Comparison of ENCODE assay signal across 10 mouse cellular contexts in the genomic region with DNA sequence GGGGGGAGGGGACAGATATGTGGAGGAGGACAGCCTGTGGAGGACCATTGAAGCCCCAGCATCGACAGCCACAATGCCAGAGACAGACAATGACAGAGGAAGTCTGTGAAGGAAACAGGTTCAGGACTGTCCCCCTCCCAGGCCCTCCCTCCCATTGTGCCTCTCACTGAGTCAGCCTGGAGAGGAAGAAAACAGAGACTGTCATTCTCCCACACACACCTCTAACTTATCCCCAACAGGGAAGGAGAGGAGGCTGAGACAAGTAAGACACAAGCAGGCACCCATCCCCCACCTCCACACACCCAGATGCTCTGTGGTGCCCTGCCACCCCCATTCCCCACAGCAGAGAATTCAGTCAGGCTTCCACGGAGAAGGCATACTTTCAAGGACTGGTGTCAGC.
DNase-seq lines count a peak whose midpoint lies in the region; ATAC-seq and TF ChIP-seq lines count a peak whose summit lies in the region.
"Had no signal": no experiment of that assay in that cellular context is flagged by ENCODE, and none has a peak within 500 bp of the region (broad histone marks: within the 10 kb centered on the region; RNA-seq: fewer than 3 reads in every experiment).

No protein-coding gene starts in this region.

- no peak overlapping the region for H3K9ac ChIP-seq in kidney, embryonic 16.5 days (replicated peaks; ENCODE audit: low read length)
- H3K9ac ChIP-seq: liver, embryonic 14.5 days had no signal

- H3K4me1 ChIP-seq in kidney, embryonic 16.5 days (ENCODE audit: insufficient read depth, low read length): peaks cover 19% of the 10 kb centered on the region

- no peak overlapping the region for H3K4me3 ChIP-seq in layer of hippocampus, adult 2 months
- H3K4me3 ChIP-seq in kidney, embryonic 16.5 days (ENCODE audit: low read length): no peak overlapping the region

- H3K4me2 ChIP-seq in kidney, embryonic 16.5 days (replicated peaks; ENCODE audit: low read depth, low read length): no peak overlapping the region

- H3K36me3 ChIP-seq in kidney, embryonic 16.5 days (ENCODE audit: insufficient read depth, low read length): no peaks in the 10 kb centered on the region

- TF ChIP-seq CTCF in layer of hippocampus, adult 2 months (conservative IDR thresholded peaks at IDR 0.05): no peak

- H3K27me3 ChIP-seq in kidney, embryonic 16.5 days (ENCODE audit: insufficient read depth, low read length): no peaks in the 10 kb centered on the region

- no peak overlapping the region for H3K27ac ChIP-seq in layer of hippocampus, adult 2 months
- H3K27ac ChIP-seq in kidney, embryonic 16.5 days (ENCODE audit: low read length): peak overlapping the region; percentile 44; the same call in 1 of the 2 replicates
- H3K27ac ChIP-seq: liver, embryonic 14.5 days had no signal

- H3K9me3 ChIP-seq in kidney, embryonic 16.5 days (ENCODE audit: low read length): no peaks in the 10 kb centered on the region

- DNase-seq in layer of hippocampus, adult 2 months (ENCODE audit: low spot score in 2 of 2): peak; percentile 42 to 53
- no peak for DNase-seq in layer of hippocampus, postnatal 25 days (ENCODE audit: extremely low spot score in 1 of 2, low spot score in 1 of 2)
- DNase-seq in right cerebral cortex, adult 2 months (ENCODE audit: low spot score in 2 of 2): peak; percentile 42 to 49
- no peak for DNase-seq in right cerebral cortex, postnatal 4 days
- no peak for DNase-seq in urinary bladder, adult 2 months (ENCODE audit: low spot score)
- DNase-seq: cerebellum, postnatal 36 days; thymus, postnatal 36 days had no signal

- WGBS in kidney, embryonic 16.5 days: 19% methylated on average over 2 of the region's 2 CpGs

- peak; percentile 20; the same call in 1 of the 2 replicates for ATAC-seq in kidney, embryonic 16.5 days (ENCODE audit: low FRiP score, low TSS enrichment)
- no peak for ATAC-seq in megakaryocyte progenitor cell, adult 5-6 weeks (replicated peaks; ENCODE audit: poor library complexity)

Comparison
In these comparisons a context has a peak if more than half of its experiments do, and no peak if none do; other contexts are left out.
1. DNase-seq: peak in layer of hippocampus, adult 2 months (2 of 2) and right cerebral cortex, adult 2 months (2 of 2); none in layer of hippocampus, postnatal 25 days (0 of 2), right cerebral cortex, postnatal 4 days (single experiment) and urinary bladder, adult 2 months (single experiment).